Mouse (Mus musculus) gastrocnemius, postnatal 25 days (tissue): ENCODE results near the gene Vil1. TPM values are rescaled to one million over a fixed set of nuclear protein-coding genes. Genes with fewer than 3 reads are reported as not detected.
"Not testable (repeated sequence)": the region's sequence is repeated elsewhere in the genome, so short reads cannot be mapped to it uniquely, and the experiment has no call there.

Experiments used
- DNase-seq: peaks from one replicate; pipeline ENCODE4 v3.0.0; 2022
- total RNA-seq, 2 experiments: library from RNA; stranded (reverse); gene quantifications; 1 replicate in 1 of 2; 2 replicates in 1 of 2; pipeline ENCODE4 v1.2.3; 2021

The Vil1 gene
- total RNA-seq, 2 experiments from 2014 or later: 0.13 TPM; not detected in 1

- no peak for DNase-seq
Observed at GRCm38 (mm10) chr1:74387386-74387988, 21.7 kb upstream of the Vil1 start.

GRCm38 (mm10) chr1:74388398-74388920, 20.7 kb upstream of the Vil1 start:
- no peak for DNase-seq

DNA sequence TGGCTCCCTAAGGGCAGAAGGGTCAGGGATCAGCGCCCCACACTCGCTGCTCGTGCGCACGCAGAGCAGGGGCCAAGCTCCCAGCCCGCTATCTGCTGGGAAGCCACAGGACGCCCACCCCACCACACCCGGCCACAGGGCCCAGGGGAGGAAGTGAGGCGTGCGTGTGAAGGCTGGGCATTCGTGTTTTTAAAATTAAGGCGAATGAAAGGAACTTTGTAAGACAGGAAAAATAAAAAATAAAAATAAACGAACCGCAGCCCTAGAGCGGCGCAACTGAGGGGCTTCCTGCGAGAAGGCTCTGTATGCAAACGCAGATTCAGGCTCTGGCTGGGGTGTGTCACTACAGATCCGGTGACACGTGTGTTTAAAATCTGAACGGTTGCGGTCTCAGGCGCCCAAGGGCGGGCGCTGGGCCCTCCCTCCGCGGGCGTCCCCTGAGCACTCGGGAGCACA, 19.3 kb upstream of the Vil1 start:
- DNase-seq: no peak

- DNase-seq: no peak
Observed at GRCm38 (mm10) chr1:74390287-74390906, 18.8 kb upstream of the Vil1 start.

DNA sequence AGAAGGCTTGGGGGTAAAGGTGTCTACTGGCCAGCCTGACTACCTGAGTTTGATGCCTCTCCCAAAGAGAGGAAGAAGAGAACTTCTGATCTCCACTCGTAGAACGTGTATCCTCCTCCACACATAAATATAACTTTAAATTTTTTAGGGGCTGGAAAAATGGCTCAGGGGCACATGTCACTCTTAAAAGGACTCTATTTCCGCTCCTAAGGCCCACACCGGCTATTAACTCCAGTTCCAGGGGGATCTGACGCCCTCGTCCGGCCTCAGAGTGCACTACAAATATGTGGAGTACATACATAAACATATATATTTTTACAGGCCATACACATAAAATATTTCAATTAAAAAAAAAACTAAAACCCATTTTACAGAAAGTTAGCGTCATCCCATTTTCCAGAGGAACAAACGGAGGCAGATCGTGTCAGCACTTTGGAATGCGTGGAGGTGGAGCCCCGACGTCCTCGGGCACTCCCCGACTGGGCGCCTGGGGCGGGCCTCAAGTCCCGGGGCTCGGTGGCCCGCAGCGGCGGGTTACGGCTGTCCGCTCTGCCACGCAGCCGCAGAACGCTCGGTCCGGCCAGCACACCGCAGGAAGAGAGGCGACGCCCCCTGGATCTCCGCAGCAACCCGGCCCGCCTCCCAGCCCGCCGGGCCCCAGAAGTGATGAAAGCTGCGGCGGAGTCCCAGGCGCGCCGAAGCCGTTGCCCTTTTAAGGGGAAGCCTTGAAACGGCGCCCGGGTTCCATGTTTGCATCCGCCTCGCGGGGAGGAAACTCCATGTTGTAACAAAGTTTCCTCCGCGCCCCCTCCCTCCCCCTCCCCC, 18.0 kb upstream of the Vil1 start, which contains the start of gene Ctdsp1:
Gene Ctdsp1 (plus strand): TSS at position 586 of the 825 bp plus-strand sequence.
- peak; percentile 99 for DNase-seq

- peak; percentile 86 for DNase-seq
Observed at GRCm38 (mm10) chr1:74391844-74392441, 17.2 kb upstream of the Vil1 start.

GRCm38 (mm10) chr1:74392446-74392994, 16.7 kb upstream of the Vil1 start:
- DNase-seq: no peak

DNA sequence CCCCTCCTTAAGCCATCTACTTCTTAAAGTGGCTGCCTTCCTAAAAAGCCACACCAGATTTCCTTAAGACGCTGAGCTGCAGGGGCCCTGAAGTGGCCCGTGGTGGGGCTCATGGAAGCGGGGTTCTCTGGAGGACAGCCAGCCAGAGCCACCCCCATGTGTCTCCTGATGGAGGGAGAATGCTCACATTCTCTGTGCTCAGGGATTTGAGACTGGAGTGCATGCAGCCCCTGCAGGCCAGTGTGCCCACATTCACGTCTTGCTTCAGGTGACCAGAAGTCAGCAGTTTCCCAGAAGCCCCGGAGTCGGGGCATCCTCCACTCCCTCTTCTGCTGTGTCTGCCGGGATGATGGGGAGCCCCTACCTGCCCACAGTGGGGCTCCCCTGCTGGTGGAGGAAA, 16.2 kb upstream of the Vil1 start:
- DNase-seq: no peak

DNA sequence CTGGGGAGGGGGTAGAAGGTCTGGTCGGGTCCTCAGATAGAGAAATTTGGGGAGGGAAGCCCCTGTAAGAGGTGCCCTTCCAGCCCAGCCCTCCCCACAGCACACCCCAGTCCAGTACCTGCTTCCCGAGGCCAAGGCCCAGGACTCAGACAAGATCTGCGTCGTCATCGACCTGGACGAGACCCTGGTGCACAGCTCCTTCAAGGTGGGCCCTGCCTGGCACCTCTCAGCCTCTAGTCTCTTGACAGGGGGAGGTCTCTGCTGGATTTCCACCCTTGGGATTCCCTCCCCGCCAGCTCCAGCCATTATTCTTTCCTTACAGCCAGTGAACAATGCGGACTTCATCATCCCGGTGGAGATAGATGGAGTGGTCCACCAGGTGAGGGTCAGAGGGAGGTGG, 15.5 kb upstream of the Vil1 start:
- no peak for DNase-seq

DNA sequence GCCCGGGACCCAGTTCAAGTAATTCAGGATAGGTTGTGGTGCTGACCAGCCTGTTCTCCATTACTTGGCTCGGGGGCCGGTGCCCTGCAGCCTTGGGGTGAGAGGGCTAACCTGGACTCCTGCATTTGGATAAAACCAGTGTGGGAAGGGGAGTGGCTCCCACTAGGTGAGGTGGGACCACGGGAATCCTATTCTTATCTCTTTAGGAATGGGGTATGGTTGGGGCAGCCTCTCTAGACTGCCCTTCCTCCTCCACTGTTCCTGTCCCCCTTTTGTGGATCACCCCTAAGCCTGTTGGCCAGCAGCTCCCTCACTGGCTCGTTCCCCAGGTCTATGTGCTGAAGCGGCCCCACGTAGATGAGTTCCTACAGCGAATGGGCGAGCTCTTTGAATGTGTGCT, 14.9 kb upstream of the Vil1 start:
- no peak for DNase-seq

DNA sequence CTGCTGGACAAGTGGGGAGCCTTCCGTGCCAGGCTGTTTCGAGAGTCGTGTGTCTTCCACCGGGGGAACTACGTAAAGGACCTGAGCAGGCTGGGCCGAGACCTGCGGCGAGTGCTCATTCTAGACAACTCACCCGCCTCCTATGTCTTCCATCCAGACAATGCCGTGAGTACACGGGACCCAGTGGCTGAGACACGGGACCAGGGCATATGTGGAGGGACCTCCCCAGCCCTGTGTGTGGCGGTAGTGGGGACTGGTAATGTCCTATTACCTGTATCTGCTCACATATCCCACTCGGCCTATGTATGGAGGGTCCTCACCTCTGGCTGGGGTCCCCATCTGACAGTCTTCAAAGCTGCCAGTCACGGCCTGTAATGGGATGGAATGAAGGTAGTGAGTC, 14.3 kb upstream of the Vil1 start:
- no peak for DNase-seq

GRCm38 (mm10) chr1:74395290-74395689, 13.9 kb upstream of the Vil1 start:
- DNase-seq: no peak

DNA sequence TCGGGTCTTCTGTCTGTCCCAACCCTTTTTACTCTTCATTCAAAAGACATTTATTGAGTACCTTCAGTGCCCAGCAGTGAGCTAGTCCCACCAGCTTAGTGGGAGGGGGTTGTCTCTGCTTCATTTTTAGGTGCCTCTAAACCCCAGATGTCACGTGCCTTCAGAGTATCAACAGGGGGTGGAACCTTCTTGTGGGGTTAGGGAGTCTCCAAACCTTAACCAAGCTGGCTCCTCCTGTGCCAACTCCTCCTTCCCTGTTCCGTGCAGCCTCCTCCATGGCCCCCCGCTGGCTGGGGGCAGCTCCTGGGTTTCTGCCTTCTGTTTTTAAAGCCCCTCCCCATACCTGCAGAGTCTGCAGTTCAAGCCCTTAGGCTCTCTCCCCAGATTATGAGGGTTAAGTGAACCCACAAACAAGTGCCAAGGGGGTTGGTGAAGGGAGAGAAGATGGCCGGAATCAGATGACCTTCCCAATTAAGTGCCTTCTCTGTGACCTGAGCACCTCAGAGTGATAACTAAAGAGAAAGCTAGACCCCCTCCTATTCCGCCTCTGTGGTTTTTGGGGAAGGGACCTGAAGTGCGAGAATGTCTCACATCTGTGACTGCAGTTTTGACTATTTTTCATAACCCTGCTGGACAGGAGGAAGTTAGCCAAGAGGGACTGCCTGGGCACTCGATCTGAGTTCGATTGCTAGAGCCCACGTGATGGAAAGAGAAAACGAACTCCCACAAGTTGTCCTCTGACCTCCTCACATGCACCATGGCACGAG, 12.5 kb upstream of the Vil1 start:
- not testable (repeated sequence) for DNase-seq

DNA sequence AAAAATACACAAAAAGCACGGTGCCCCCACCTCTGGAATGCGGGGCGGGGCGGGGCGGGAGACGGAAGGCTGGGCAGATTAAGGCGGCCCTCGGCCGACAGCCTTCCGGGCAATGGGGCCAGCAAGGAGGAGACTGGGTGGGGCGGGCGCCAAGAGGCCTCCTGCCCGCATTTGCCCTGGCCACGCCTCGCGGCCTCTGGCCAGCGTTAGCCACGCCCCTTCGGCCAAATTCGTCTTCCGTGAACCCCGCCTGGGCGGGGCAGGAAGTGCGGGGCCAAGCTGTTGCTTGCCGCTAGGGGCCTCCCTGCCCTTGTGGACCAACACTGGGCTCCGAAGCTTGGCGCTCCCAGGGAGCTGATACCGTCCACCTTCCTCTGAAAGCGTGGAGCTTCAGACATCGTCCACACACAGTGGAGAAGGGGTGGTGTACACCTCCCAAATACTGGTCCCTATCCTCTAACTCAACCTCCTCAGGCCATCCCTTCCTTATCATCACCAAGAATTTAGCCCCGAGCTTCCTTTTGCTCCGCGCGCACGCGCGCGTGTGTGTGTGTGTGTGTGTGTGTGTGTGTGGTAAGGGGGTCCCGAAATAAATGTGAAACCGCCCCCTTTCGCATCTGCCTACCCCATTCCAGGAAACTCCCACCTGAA, 11.8 kb upstream of the Vil1 start:
- DNase-seq: peak; percentile 99

DNA sequence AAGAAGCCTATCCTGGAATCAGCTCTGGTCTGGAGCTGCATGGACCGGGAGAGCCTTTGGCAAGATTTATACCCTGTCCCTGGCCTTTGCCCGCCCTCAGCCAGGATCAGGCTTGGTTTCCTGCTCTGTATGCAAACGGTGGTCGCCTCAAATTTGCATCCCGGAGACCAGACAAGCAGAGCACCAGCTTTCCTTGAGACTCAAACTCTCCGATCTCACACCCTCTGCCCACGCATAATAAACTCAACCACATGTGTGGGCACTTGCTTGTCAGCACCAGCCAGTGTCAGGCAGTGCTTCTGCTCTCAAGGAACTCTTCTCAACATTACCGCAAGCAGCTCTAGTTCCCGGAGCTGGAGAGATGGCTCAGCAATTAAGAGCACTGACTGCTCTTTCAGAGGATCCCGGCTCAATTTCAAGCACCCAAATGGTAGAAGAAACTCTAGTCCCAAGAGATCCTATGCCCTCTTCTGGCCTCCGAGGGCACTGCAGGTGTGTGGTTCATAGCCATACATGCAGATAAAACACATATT, 11.2 kb upstream of the Vil1 start:
- DNase-seq: peak; percentile 62

- no peak for DNase-seq
Observed at GRCm38 (mm10) chr1:74400531-74400930, 8.6 kb upstream of the Vil1 start.

GRCm38 (mm10) chr1:74401015-74401702, 8.0 kb upstream of the Vil1 start:
- no peak for DNase-seq

DNA sequence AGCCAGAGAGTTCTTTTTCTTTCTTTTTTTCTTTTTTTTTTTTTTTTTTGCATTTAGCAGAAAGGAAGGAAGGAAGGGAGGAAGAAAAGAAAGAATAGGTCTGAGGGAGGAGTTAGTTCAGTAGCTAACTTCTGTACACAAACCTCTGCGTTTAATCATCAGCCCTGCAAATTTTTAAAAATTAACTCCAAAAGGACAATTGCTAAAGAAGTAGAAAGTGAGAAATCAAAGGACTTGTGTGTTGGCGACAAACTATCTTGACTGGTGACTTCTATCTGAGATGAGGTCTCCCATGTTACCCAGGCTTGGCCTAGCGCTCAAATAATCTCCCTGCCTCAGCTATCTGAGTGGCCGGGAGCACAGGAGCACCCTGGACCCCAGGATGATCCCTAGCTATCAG, 5.0 kb upstream of the Vil1 start:
- no peak for DNase-seq

DNA sequence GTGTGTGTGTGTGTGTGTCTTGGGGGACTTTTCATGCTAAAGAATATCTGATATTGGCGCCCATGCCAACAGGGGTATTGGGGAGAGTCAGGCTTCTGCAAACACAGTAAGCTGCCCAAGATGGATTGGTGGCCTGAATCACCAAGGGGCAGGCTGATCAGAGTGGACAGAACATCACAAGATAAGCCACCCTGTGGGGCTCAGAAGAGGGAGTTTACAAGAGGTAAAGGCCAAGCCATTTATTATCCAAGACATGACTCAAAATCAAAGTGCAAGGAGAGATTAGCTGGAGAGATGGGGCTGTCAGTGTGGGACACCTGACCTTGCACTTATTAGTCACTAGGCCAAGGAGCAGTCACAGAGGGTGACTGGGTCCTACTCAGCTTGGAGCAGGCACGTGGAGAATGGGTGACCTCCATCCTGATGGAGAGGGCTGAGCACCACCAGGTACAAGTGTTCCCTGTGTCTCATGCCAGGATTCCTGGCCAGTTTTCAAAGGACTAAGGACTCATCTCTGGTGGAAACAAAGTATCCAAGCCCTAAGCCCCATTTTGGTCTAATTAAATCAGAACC, 2.7 kb downstream of the Vil1 start:
- no peak for DNase-seq

- no peak for DNase-seq
Observed at GRCm38 (mm10) chr1:74412711-74413110, 3.5 kb downstream of the Vil1 start.
